ENCODE assay signal across 8 mouse cellular contexts in the genomic region with DNA sequence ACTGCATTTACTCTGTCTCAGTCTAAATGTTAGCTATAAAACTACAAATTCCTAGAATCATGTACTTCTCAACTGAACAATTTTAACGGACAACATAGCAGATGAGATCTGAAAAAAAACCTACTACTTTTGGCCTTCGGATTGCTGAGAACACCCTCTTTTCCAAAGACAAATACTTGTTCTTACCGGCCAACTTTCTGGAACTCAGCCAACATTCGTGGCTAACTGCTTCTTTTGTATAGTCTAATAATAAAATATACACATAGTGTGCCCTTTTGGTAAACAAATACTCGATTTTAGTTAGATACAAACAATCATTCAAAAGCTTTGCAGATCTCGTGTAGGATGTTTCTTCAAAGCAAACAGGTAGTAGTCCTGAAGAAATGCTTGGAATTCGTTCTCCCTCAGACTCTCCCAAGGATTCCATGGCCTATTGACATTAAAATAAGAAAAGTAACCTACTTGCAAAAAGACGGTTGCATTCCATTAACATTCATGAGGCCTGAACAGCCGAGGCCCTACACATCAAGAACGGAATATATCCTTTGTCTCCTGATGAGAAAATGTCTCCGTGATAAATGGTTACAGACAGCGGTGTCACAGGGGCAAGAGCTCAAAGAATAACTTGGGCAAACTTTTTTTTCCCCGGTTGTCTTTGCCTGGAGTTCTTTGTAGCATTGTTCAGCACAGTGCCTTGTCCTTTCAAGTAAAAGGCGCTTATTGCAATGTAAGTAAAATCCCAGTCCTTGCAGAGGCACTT. TPM values are rescaled to one million over a fixed set of nuclear protein-coding genes. Genes with fewer than 3 reads are reported as not detected.
DNase-seq lines count a peak whose midpoint lies in the region; ATAC-seq lines count a peak whose summit lies in the region.

No protein-coding gene starts in this region.

- peak overlapping the region; percentile 72 for H3K4me2 ChIP-seq in hindbrain, embryonic 12.5 days (replicated peaks)

- 7% methylated on average over 14 of the region's 14 CpGs for WGBS in hindbrain, embryonic 12.5 days

- H3K27ac ChIP-seq in hindbrain, embryonic 12.5 days = peak overlapping the region; percentile 88

- ATAC-seq in hindbrain, embryonic 12.5 days (ENCODE audit: low FRiP score) = peak; percentile 15

- no peak overlapping the region for H3K9ac ChIP-seq in hindbrain, embryonic 12.5 days

- no peaks in the 10 kb centered on the region for H3K9me3 ChIP-seq in hindbrain, embryonic 12.5 days (replicated peaks)

- H3K36me3 ChIP-seq in hindbrain, embryonic 12.5 days = no peaks in the 10 kb centered on the region

- H3K4me3 ChIP-seq in hindbrain, embryonic 12.5 days = no peak overlapping the region

- peaks cover 18% of the 10 kb centered on the region for H3K4me1 ChIP-seq in hindbrain, embryonic 12.5 days

- DNase-seq in cerebellum, adult 9-11 months = peak; percentile 11
- DNase-seq in cerebellum, adult 11-12 months = no peak
- DNase-seq in Muller cell, postnatal 12 days (ENCODE audit: inconsistent ontology term) = peak; percentile 29
- DNase-seq in lung, postnatal 14 days = peak; percentile 10
- no peak for DNase-seq in left cerebral cortex, adult 11 months (ENCODE audit: low spot score)
- DNase-seq in urinary bladder, adult 2 months (ENCODE audit: low spot score) = no peak
- no peak for DNase-seq in thymus, postnatal 36 days

- H3K27me3 ChIP-seq in hindbrain, embryonic 12.5 days = no peaks in the 10 kb centered on the region

RNA-seq across cellular contexts. Expression of gene Lysmd3, which starts 1.2 kb away (rescaled TPM):
- polyA plus RNA-seq in hindbrain, embryonic 12.5 days (2016; fragmentation: Nextera tagmentation; extraction: Ambion mirVana) = 28.4 and 29.9 TPM in 2 replicates
- 12.8 and 13.6 TPM in 2 replicates for polyA plus RNA-seq in urinary bladder, adult 2 months (2012; rRNA removed)

RNA-seq across cellular contexts. Expression of gene Adgrv1, which starts 23.3 kb away (rescaled TPM):
- polyA plus RNA-seq in hindbrain, embryonic 12.5 days (2016; fragmentation: Nextera tagmentation; extraction: Ambion mirVana) = 28.5 and 35.7 TPM in 2 replicates
- 0.09 and 0.23 TPM in 2 replicates for polyA plus RNA-seq in urinary bladder, adult 2 months (2012; rRNA removed)

RNA-seq across cellular contexts. Expression of gene Polr3g, which starts 54.5 kb away (rescaled TPM):
- polyA plus RNA-seq in hindbrain, embryonic 12.5 days (2016; fragmentation: Nextera tagmentation; extraction: Ambion mirVana) = 7.5 and 9.0 TPM in 2 replicates
- polyA plus RNA-seq in urinary bladder, adult 2 months (2012; rRNA removed) = 8.4 and 8.8 TPM in 2 replicates

RNA-seq across cellular contexts. Expression of gene Mblac2, which starts 54.9 kb away (rescaled TPM):
- 9.9 and 10.1 TPM in 2 replicates for polyA plus RNA-seq in hindbrain, embryonic 12.5 days (2016; fragmentation: Nextera tagmentation; extraction: Ambion mirVana)
- 5.3 TPM in 2 replicates for polyA plus RNA-seq in urinary bladder, adult 2 months (2012; rRNA removed)

Comparison
In these comparisons a context has a peak if more than half of its experiments do, and no peak if none do; other contexts are left out.
1. DNase-seq: peak in cerebellum, adult 9-11 months (single experiment), Muller cell, postnatal 12 days (single experiment) and lung, postnatal 14 days (single experiment); none in cerebellum, adult 11-12 months (single experiment), left cerebral cortex, adult 11 months (single experiment), urinary bladder, adult 2 months (single experiment) and thymus, postnatal 36 days (0 of 2).
2. RNA of gene Adgrv1, which starts 23.3 kb away (polyA plus RNA-seq): 28.5 to 35.7 TPM in hindbrain, embryonic 12.5 days; 0.09 to 0.23 TPM in urinary bladder, adult 2 months; every median in the first group is over 10 times any median in the second.